ENCODE assay signal across 14 mouse cellular contexts in the genomic region with DNA sequence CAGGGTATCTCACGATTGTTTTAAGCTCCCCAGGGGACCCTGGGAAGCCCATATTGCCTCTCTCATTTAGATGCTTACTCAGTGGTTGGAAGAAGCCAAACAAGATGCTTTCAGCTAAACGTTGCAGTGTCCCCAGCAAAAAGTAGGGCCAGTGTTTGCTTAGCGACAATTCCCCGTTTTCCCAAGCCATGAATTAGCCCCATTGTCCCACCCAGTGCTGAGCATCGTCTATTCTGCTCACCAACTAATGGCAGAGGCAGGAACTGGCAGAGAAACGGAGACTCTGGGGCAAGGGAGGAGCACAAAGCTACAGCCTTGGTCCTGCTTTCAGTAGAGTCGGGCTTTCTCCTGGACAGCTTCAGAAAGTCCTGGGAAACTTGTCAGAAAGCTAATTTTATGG. TPM values are rescaled to one million over a fixed set of nuclear protein-coding genes. Genes with fewer than 3 reads are reported as not detected.
DNase-seq lines count a peak whose midpoint lies in the region; ATAC-seq and TF ChIP-seq lines count a peak whose summit lies in the region.
"Had no signal": no experiment of that assay in that cellular context is flagged by ENCODE, and none has a peak within 500 bp of the region (broad histone marks: within the 10 kb centered on the region; RNA-seq: fewer than 3 reads in every experiment).

No protein-coding gene starts in this region.

- no peaks in the 10 kb centered on the region for H3K9me3 ChIP-seq in hindbrain, embryonic 14.5 days (ENCODE audit: control insufficient read depth, low read length)
- no peaks in the 10 kb centered on the region for H3K9me3 ChIP-seq in hindbrain, embryonic 11.5 days (ENCODE audit: control insufficient read depth, low read length)
- H3K9me3 ChIP-seq in hindbrain, postnatal 0 days (ENCODE audit: low read length), result no peaks in the 10 kb centered on the region
- no peaks in the 10 kb centered on the region for H3K9me3 ChIP-seq in midbrain, embryonic 14.5 days (ENCODE audit: control insufficient read depth, low read length)

- peak; percentile 28 for DNase-seq in hindbrain, embryonic 14.5 days (ENCODE audit: low spot score)
- no peak for DNase-seq in hindbrain, embryonic 11.5 days (ENCODE audit: low spot score)
- DNase-seq in hindbrain, postnatal 0 days (ENCODE audit: low spot score), result peak; percentile 50
- DNase-seq in midbrain, embryonic 14.5 days, result peak; percentile 31
- no peak for DNase-seq in lung, postnatal 25 days (ENCODE audit: low spot score)
- no peak for DNase-seq in gastrocnemius, adult 8-10 months (ENCODE audit: low spot score in 2 of 2)
- DNase-seq in heart, adult 9 months (ENCODE audit: low spot score in 2 of 2), result no peak
- DNase-seq: cerebellum, postnatal 36 days; heart, adult 2 months; heart, postnatal 4 days; kidney, postnatal 25 days; lung, postnatal 14 days had no signal

- H3K4me2 ChIP-seq in hindbrain, embryonic 14.5 days (replicated peaks), result peak overlapping the region; percentile 19; the same call in 1 of the 2 replicates
- no peak overlapping the region for H3K4me2 ChIP-seq in hindbrain, embryonic 11.5 days (replicated peaks; ENCODE audit: low read depth, low read length)
- no peak overlapping the region; the same call in 1 of the 2 replicates for H3K4me2 ChIP-seq in hindbrain, postnatal 0 days (ENCODE audit: low read depth, low read length)
- no peak overlapping the region for H3K4me2 ChIP-seq in midbrain, embryonic 14.5 days (ENCODE audit: low read length)

- H3K27ac ChIP-seq in hindbrain, embryonic 14.5 days, result no peak overlapping the region
- no peak overlapping the region for H3K27ac ChIP-seq in hindbrain, embryonic 11.5 days (ENCODE audit: low read depth, low read length)
- peak overlapping the region; percentile 87 for H3K27ac ChIP-seq in cortical plate, adult 2 months (ENCODE audit: insufficient read depth, low read length)
- H3K27ac ChIP-seq in hindbrain, postnatal 0 days, result peak overlapping the region; percentile 48; the same call in 1 of the 2 replicates
- H3K27ac ChIP-seq in midbrain, embryonic 14.5 days (replicated peaks; ENCODE audit: low read depth, low read length), result no peak overlapping the region
- H3K27ac ChIP-seq: heart, adult 2 months had no signal

- peak; percentile 30; the same call in 1 of the 2 replicates for TF ChIP-seq POLR2A in cortical plate, adult 2 months (IDR thresholded peaks at IDR 0.05; ENCODE audit: extremely low read depth, insufficient read depth, low read length)

- no peaks in the 10 kb centered on the region for H3K4me1 ChIP-seq in hindbrain, embryonic 14.5 days (replicated peaks; ENCODE audit: control insufficient read depth, insufficient read depth, low read length)
- H3K4me1 ChIP-seq in hindbrain, embryonic 11.5 days (replicated peaks; ENCODE audit: control insufficient read depth, insufficient read depth, low read length), result no peaks in the 10 kb centered on the region
- H3K4me1 ChIP-seq in cortical plate, adult 2 months (ENCODE audit: control insufficient read depth, insufficient read depth, low read length), result no peaks in the 10 kb centered on the region
- 0 out of 2 replicates have a peak, but pooled peaks cover 3% of the 10 kb centered on the region for H3K4me1 ChIP-seq in hindbrain, postnatal 0 days (ENCODE audit: insufficient read depth, low read length)
- H3K4me1 ChIP-seq in midbrain, embryonic 14.5 days (ENCODE audit: control insufficient read depth, insufficient read depth, low read length), result no peaks in the 10 kb centered on the region

- no peak; the same call in 1 of the 2 replicates for ATAC-seq in hindbrain, embryonic 14.5 days (ENCODE audit: low FRiP score)
- no peak for ATAC-seq in hindbrain, embryonic 11.5 days (ENCODE audit: low FRiP score)
- peak; percentile 61; the same call in 1 of the 2 replicates for ATAC-seq in hindbrain, postnatal 0 days
- ATAC-seq in midbrain, embryonic 14.5 days (ENCODE audit: low FRiP score, low TSS enrichment), result no peak

- no peak for TF ChIP-seq CTCF in cortical plate, adult 2 months (IDR thresholded peaks at IDR 0.05; ENCODE audit: extremely low read depth, insufficient read depth, low read length)
- no peak; the same call in 1 of the 2 replicates for TF ChIP-seq CTCF in hindbrain, postnatal 0 days (IDR thresholded peaks at IDR 0.05; ENCODE audit: low read depth)

- no peaks in the 10 kb centered on the region for H3K27me3 ChIP-seq in hindbrain, embryonic 14.5 days (ENCODE audit: control insufficient read depth, insufficient read depth, low read length)
- no peaks in the 10 kb centered on the region for H3K27me3 ChIP-seq in hindbrain, embryonic 11.5 days (ENCODE audit: control insufficient read depth, insufficient read depth, low read length)
- no peaks in the 10 kb centered on the region for H3K27me3 ChIP-seq in hindbrain, postnatal 0 days (ENCODE audit: insufficient read depth, low read length)
- H3K27me3 ChIP-seq in midbrain, embryonic 14.5 days (ENCODE audit: control insufficient read depth, insufficient read depth, low read length), result no peaks in the 10 kb centered on the region

- WGBS in hindbrain, embryonic 14.5 days, result 14% methylated on average over 7 of the region's 7 CpGs
- 17% methylated on average over 7 of the region's 7 CpGs for WGBS in hindbrain, embryonic 11.5 days
- WGBS in hindbrain, postnatal 0 days, result 14% methylated on average over 7 of the region's 7 CpGs
- WGBS in midbrain, embryonic 14.5 days, result 16% methylated on average over 7 of the region's 7 CpGs

- no peaks in the 10 kb centered on the region for H3K36me3 ChIP-seq in hindbrain, embryonic 14.5 days (replicated peaks; ENCODE audit: control insufficient read depth, insufficient read depth)
- H3K36me3 ChIP-seq in hindbrain, embryonic 11.5 days (ENCODE audit: control insufficient read depth, insufficient read depth, low read length), result no peaks in the 10 kb centered on the region
- H3K36me3 ChIP-seq in hindbrain, postnatal 0 days (ENCODE audit: insufficient read depth, low read length), result no peaks in the 10 kb centered on the region
- H3K36me3 ChIP-seq in midbrain, embryonic 14.5 days (ENCODE audit: control insufficient read depth, insufficient read depth, low read length), result no peaks in the 10 kb centered on the region

- no peak overlapping the region for H3K4me3 ChIP-seq in hindbrain, embryonic 14.5 days (replicated peaks; ENCODE audit: low read length)
- H3K4me3 ChIP-seq in hindbrain, embryonic 11.5 days (ENCODE audit: low read depth, low read length), result no peak overlapping the region
- no peak overlapping the region for H3K4me3 ChIP-seq in cortical plate, adult 2 months (ENCODE audit: insufficient read depth, low read length)
- H3K4me3 ChIP-seq in hindbrain, postnatal 0 days (ENCODE audit: low read length), result no peak overlapping the region
- H3K4me3 ChIP-seq in midbrain, embryonic 14.5 days (replicated peaks; ENCODE audit: low read depth, low read length), result no peak overlapping the region
- H3K4me3 ChIP-seq: erythroblast, embryonic 14.5 days; heart, adult 2 months had no signal

- H3K9ac ChIP-seq in hindbrain, embryonic 14.5 days, result no peak overlapping the region
- H3K9ac ChIP-seq in hindbrain, embryonic 11.5 days (ENCODE audit: low read depth, low read length), result no peak overlapping the region
- H3K9ac ChIP-seq in hindbrain, postnatal 0 days (replicated peaks; ENCODE audit: low read length), result no peak overlapping the region
- no peak overlapping the region for H3K9ac ChIP-seq in midbrain, embryonic 14.5 days (replicated peaks; ENCODE audit: low read length)

RNA-seq across cellular contexts. Expression of gene Pafah1b1, which starts 10.4 kb away (rescaled TPM):
- polyA plus RNA-seq in hindbrain, embryonic 14.5 days (2014; fragmentation: Nextera tagmentation; extraction: Ambion mirVana), result 110 and 111 TPM in 2 replicates
- 106 and 118 TPM in 2 replicates for polyA plus RNA-seq in hindbrain, embryonic 11.5 days (2014; fragmentation: Nextera tagmentation; extraction: Ambion mirVana)
- 177 and 180 TPM in 2 replicates for polyA plus RNA-seq in cortical plate, adult 2 months (2012; rRNA removed)
- total RNA-seq in hindbrain, postnatal 0 days (2014; rRNA removed), result 181 and 190 TPM in 2 replicates
- polyA plus RNA-seq in hindbrain, postnatal 0 days (2015; fragmentation: Nextera tagmentation; extraction: Ambion mirVana), result 82.6 and 83.5 TPM in 2 replicates
- 105 and 120 TPM in 2 replicates for polyA plus RNA-seq in midbrain, embryonic 14.5 days (2014; fragmentation: Nextera tagmentation; extraction: Ambion mirVana)
- total RNA-seq in gastrocnemius, adult 8-10 months (2022), result 100 to 1,000 TPM; 107 to 135 (median 112) TPM

RNA-seq across cellular contexts. Expression of gene Mettl16, which starts 35.7 kb away (rescaled TPM):
- 35.2 and 36.8 TPM in 2 replicates for polyA plus RNA-seq in hindbrain, embryonic 14.5 days (2014; fragmentation: Nextera tagmentation; extraction: Ambion mirVana)
- polyA plus RNA-seq in hindbrain, embryonic 11.5 days (2014; fragmentation: Nextera tagmentation; extraction: Ambion mirVana), result 45.0 and 46.8 TPM in 2 replicates
- 14.4 and 15.1 TPM in 2 replicates for polyA plus RNA-seq in cortical plate, adult 2 months (2012; rRNA removed)
- total RNA-seq in hindbrain, postnatal 0 days (2014; rRNA removed), result 8.3 and 10.6 TPM in 2 replicates
- polyA plus RNA-seq in hindbrain, postnatal 0 days (2015; fragmentation: Nextera tagmentation; extraction: Ambion mirVana), result 26.6 and 27.1 TPM in 2 replicates
- 34.4 and 41.1 TPM in 2 replicates for polyA plus RNA-seq in midbrain, embryonic 14.5 days (2014; fragmentation: Nextera tagmentation; extraction: Ambion mirVana)
- total RNA-seq in gastrocnemius, adult 8-10 months (2022), result 10 to 100 TPM; 10.7 to 16.3 (median 12.4) TPM

Comparison
In these comparisons a context has a peak if more than half of its experiments do, and no peak if none do; other contexts are left out.
1. DNase-seq: peak in hindbrain, embryonic 14.5 days (single experiment), hindbrain, postnatal 0 days (single experiment) and midbrain, embryonic 14.5 days (single experiment); none in hindbrain, embryonic 11.5 days (single experiment), lung, postnatal 25 days (single experiment), gastrocnemius, adult 8-10 months (0 of 2) and heart, adult 9 months (0 of 2).
2. H3K27ac ChIP-seq: peak in cortical plate, adult 2 months (single experiment) and hindbrain, postnatal 0 days (single experiment); none in hindbrain, embryonic 14.5 days (single experiment), hindbrain, embryonic 11.5 days (single experiment) and midbrain, embryonic 14.5 days (single experiment).